Mouse (Mus musculus) B cell, adult 62 days (primary cell): Measurements from ENCODE around the gene Col6a3. TPM values are rescaled to one million over a fixed set of nuclear protein-coding genes. Genes with fewer than 3 reads are reported as not detected.

Source experiments
- total RNA-seq: library from RNA; stranded (reverse); gene quantifications from 4 replicates; pipeline ENCODE4 v1.2.4, GENCODE M21; 2023

Col6a3 gene
- not detected in 4 replicates for total RNA-seq

GRCm38 (mm10) chr1:90843836-90844235 lies at the start of gene Col6a3:
TSS of gene Col6a3 (minus strand) at chr1:90843971.

Other genes with a start within 250 kb of the Col6a3 start
- gene Cops8, start 241.0 kb downstream of the Col6a3 start, total RNA-seq = 123 to 151 TPM (median 149 TPM) in 4 replicates
- not detected in 4 replicates for gene Mlph, start 71.1 kb upstream of the Col6a3 start, total RNA-seq
- not detected in 4 replicates for gene Prlh, start 109.1 kb upstream of the Col6a3 start, total RNA-seq
- not detected in 4 replicates for gene Rab17, start 125.7 kb upstream of the Col6a3 start, total RNA-seq
- 120 to 139 TPM (median 129 TPM) in 4 replicates for gene Lrrfip1, start 154.8 kb upstream of the Col6a3 start, total RNA-seq